Mouse (Mus musculus) testis, adult 2 months (tissue): ENCODE measurements around the gene Cux2.

ENCODE experiments used
- CTCF ChIP-seq: fragments of 200-500 bp; IDR thresholded peaks from 2 replicates; pipeline ENCODE4 v1.5.1; 2012; ENCODE audit warnings: low read depth, mild to moderate bottlenecking, inconsistent platforms, low read length, moderate library complexity; ENCODE audit not compliant: control insufficient read depth, insufficient read depth, insufficient replicate concordance
- POLR2A ChIP-seq: fragments of 200-500 bp; IDR thresholded peaks from 2 replicates; pipeline ENCODE4 v1.6.1; 2012; ENCODE audit warnings: low read depth, mild to moderate bottlenecking, inconsistent platforms, low read length, moderate library complexity; ENCODE audit not compliant: control insufficient read depth

DNA sequence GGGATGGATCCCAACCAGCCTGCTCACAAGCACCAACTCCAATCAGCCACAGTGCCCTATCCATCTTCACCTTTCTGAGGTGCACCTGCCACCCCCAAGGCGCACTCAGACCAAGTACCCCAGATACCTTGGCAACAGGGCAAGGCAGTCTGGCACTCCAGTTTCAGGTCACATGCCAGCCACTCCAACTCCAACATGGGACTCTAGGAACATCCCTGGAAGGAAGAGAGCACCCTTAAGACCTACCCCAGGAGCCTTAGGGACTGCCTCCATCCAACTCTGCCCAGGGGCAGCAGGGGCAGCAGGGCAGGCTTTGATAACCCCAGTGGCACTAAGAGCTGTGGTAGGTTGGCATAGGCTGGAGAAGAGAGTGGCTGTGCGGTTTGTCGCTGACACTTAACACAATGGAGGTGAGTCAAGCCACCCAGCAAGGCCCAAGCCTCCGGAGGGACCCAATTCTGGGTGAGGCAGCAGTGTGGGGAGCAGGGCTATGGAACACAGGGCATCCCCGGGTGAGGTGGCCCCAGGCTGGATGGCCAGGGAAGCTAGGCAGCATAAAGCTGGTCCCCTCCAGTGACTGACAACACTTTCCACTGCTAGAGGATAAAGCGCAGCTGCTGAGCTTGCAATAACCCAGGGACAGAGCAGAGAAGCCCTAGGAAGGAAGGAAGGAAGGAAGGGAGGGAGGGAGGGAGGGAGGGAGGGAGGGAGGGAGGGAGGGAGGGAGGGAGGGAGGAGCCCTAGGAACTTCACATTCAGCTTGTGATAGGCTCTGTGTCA, 217.3 kb downstream of the Cux2 start:
- TF ChIP-seq POLR2A (no peak), CTCF (no peak)
